Mouse (Mus musculus): Measurements from ENCODE around the gene Stag1.

GRCm38 (mm10) chr9:100696537-100696936 is 98.9 kb downstream of the Stag1 start:
- TF ChIP-seq GATA1 (IDR thresholded peaks at IDR 0.05; ENCODE audit: borderline replicate concordance, low read length): no peak
- TF ChIP-seq FLI1 (IDR thresholded peaks at IDR 0.05; ENCODE audit: low read length): no peak

Measured in megakaryocyte, embryonic 14.5 days (primary cell).